Mouse (Mus musculus) bone marrow, adult 2 months (tissue): ENCODE results near the gene Ugt1a6a.

Experiments
- CTCF ChIP-seq: fragments of 200-500 bp; IDR thresholded peaks from 2 replicates; pipeline ENCODE4 v1.5.1; 2011; ENCODE audit warnings: low read length, control low read depth; ENCODE audit not compliant: control insufficient read depth, insufficient read depth
- POLR2A ChIP-seq: fragments of 200-500 bp; IDR thresholded peaks from 2 replicates; pipeline ENCODE4 v1.6.1; 2011; ENCODE audit warnings: low read depth, mild to moderate bottlenecking, control low read depth, low read length, borderline replicate concordance; ENCODE audit not compliant: control insufficient read depth

DNA sequence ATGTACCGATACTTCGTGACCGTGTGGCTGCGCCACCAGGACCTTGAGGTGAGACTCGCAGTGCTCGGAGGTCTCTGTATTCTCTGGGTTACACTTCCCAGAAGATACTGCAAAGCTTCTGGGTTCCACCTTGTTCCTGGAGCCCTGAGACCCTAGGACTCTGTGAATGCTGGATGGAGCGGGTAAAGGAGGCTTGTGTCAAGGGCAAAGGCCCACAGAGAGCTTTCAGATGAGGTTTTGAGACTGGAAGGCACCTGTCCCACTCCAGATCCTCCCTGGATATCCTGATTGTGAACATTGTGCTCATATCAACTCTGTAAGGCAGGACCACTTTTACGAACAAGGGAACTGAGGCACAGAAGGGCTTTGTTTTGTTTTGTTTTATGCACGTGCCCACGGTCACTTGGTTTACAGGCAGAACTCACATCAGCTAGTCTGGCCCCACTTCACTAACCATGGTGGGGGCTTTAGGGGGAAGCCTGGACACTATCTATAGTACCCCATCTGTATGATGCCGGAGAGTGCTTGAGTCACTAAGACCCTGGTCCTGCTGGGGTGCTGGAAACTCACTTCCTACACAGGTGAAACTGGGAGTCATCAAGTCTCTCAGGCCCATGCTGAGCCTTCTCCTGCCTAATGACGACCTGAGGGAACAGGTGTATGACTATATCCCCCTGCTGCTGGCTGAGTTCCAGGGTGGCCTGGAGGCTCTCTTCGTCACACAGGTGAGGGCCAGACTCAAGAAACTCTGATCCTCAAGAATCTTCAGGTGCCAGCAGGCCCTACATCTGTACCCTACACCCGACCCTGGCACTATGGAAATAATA, 99.0 kb downstream of the Ugt1a6a start:
- no peak for TF ChIP-seq CTCF
- no peak for TF ChIP-seq POLR2A
